Mouse (Mus musculus) ES-Bruce4 (cell line): ENCODE measurements around the gene Zfp770. TPM values are rescaled to one million over a fixed set of nuclear protein-coding genes. Genes with fewer than 3 reads are reported as not detected.

Experiments
- H3K27ac ChIP-seq: 2 replicates; pipeline ENCODE4 v1.5.1; 2012; ENCODE audit warnings: low read length, inconsistent platforms; ENCODE audit not compliant: insufficient read depth
- H3K27me3 ChIP-seq: 2 replicates; pipeline ENCODE4 v1.6.1; 2012; ENCODE audit warnings: mild to moderate bottlenecking, low read length, inconsistent platforms; ENCODE audit not compliant: control insufficient read depth, poor library complexity, insufficient read depth, severe bottlenecking
- H3K36me3 ChIP-seq: 2 replicates; pipeline ENCODE4 v1.6.1; 2012; ENCODE audit warnings: inconsistent platforms, mild to moderate bottlenecking, low read length, moderate library complexity; ENCODE audit not compliant: control insufficient read depth, poor library complexity, insufficient read depth, severe bottlenecking
- H3K4me1 ChIP-seq: one replicate; pipeline ENCODE4 v1.8.1; 2011; ENCODE audit warnings: low read length; ENCODE audit not compliant: control insufficient read depth, insufficient read depth
- H3K4me3 ChIP-seq: 2 replicates; pipeline ENCODE4 v1.5.1; 2011; ENCODE audit warnings: low read depth, mild to moderate bottlenecking, low read length
- H3K9ac ChIP-seq: 2 replicates; pipeline ENCODE4 v1.6.1; 2012; ENCODE audit warnings: low read depth, mild to moderate bottlenecking, inconsistent platforms; ENCODE audit not compliant: poor library complexity, severe bottlenecking
- H3K9me3 ChIP-seq: replicated peaks from 2 replicates; pipeline ENCODE4 v1.6.1; 2012; ENCODE audit warnings: mild to moderate bottlenecking, low read length, inconsistent platforms; ENCODE audit not compliant: control insufficient read depth, poor library complexity, insufficient read depth, severe bottlenecking
- CTCF ChIP-seq: IDR thresholded peaks from one replicate; pipeline ENCODE4 v1.8.1; 2011; ENCODE audit warnings: low read depth, low read length
- EP300 ChIP-seq: IDR thresholded peaks from 2 replicates; pipeline ENCODE4 v1.6.1; 2011; ENCODE audit warnings: low read depth, low read length; ENCODE audit not compliant: insufficient read depth
- POLR2A ChIP-seq: IDR thresholded peaks from one replicate; pipeline ENCODE4 v1.8.1; 2011; ENCODE audit warnings: low read length; ENCODE audit not compliant: insufficient read depth
- polyA plus RNA-seq: library from polyadenylated mRNA; stranded (reverse); fragments of >200 nt; gene quantifications from 2 replicates; pipeline ENCODE4 v1.2.4, GENCODE M21; 2011; ENCODE audit warnings: low read depth; ENCODE audit not compliant: missing spikeins, insufficient read depth, insufficient read length

Gene Zfp770
- polyA plus RNA-seq, 1 experiment, result 16.0 TPM

DNA sequence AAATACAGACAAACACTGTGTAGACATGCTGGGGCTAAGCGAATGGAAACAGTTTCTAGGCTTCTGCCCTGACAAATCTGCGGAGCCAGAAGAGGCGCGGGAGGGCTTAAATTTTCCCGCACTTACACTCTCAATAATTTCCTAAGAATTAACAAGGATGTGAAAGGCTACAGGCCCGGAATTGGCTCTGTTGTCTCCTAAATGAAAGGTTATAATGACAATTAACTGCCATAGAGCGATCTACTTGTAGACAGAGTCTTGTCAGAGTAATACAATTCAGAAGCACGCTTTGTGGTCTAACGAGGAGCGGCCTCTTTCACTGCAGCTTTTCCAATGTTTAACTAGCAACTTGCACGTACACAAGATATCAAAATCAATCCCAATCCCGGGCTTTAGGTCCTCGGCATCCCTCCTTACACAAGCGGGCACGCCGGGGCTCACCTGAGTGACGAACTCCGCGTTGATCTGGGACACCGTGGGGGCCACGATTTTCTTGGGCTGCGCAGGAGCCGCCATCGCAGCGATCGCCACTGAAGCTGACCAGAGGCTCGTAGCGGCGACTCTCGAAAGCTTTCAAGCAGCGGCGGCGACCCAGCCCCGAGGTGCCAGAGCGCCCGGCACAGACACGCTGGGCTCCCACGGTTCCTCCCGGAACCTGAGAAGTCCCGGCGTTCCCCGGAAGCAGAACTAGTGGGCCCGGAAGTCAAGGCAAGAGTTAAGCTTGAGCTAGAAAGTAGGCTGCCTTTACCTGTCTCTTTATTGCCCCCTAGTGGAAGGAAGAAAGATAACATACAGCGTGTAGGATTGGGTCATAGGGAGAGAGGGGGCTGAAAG, 26.4 kb downstream of the Zfp770 start:
- no peak overlapping the region for H3K27ac ChIP-seq
- H3K36me3 ChIP-seq, result peaks cover 8% of the 10 kb centered on the region
- no peaks in the 10 kb centered on the region for H3K9me3 ChIP-seq
- H3K9ac ChIP-seq, result peak overlapping the region; percentile 100
- TF ChIP-seq POLR2A, result peak; percentile 29
- TF ChIP-seq EP300, result no peak
- TF ChIP-seq CTCF, result peak; percentile 14
- no peaks in the 10 kb centered on the region for H3K27me3 ChIP-seq
- peak overlapping the region; percentile 100 for H3K4me3 ChIP-seq
- peaks cover 2% of the 10 kb centered on the region for H3K4me1 ChIP-seq

GRCm38 (mm10) chr2:114173248-114173647, 28.0 kb downstream of the Zfp770 start:
- H3K36me3 ChIP-seq, result peaks cover 8% of the 10 kb centered on the region
- H3K9ac ChIP-seq, result no peak overlapping the region
- H3K9me3 ChIP-seq, result no peaks in the 10 kb centered on the region
- no peak overlapping the region for H3K4me3 ChIP-seq
- peaks cover 2% of the 10 kb centered on the region for H3K4me1 ChIP-seq
- H3K27me3 ChIP-seq, result no peaks in the 10 kb centered on the region
- TF ChIP-seq EP300 (no peak), CTCF (no peak), POLR2A (no peak)
- no peak overlapping the region for H3K27ac ChIP-seq

- Histone ChIP-seq H3K9me3 (peaks cover 9% of the 10 kb centered on the region), H3K27ac (no peak overlapping the region), H3K4me3 (no peak overlapping the region), H3K4me1 (no peaks in the 10 kb centered on the region), H3K9ac (no peak overlapping the region), H3K36me3 (peaks cover 38% of the 10 kb centered on the region), H3K27me3 (no peaks in the 10 kb centered on the region)
- TF ChIP-seq CTCF, result no peak
- no peak for TF ChIP-seq EP300
- no peak for TF ChIP-seq POLR2A
Measured at GRCm38 (mm10) chr2:114167837-114168236, 33.4 kb downstream of the Zfp770 start.

DNA sequence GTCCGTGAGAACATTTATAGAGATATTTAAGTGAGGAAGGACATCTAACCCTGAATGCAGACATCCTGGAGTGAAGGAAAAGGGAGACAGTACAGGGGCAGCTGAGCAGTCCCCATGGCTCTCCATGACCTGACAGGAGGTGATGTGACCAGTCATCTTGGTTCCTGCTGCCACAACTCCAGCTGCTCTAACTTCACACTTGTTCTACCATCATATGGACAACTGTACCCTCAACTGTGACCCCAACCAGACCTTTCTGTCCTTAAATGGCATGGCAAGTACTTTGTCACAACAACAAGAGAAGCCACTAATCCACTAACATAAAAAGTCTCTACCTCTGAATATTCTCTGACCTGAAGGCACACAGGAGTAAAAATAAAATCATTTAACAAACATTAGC, 39.3 kb downstream of the Zfp770 start:
- peaks cover 56% of the 10 kb centered on the region for H3K36me3 ChIP-seq
- TF ChIP-seq CTCF (no peak), EP300 (no peak), POLR2A (no peak)

DNA sequence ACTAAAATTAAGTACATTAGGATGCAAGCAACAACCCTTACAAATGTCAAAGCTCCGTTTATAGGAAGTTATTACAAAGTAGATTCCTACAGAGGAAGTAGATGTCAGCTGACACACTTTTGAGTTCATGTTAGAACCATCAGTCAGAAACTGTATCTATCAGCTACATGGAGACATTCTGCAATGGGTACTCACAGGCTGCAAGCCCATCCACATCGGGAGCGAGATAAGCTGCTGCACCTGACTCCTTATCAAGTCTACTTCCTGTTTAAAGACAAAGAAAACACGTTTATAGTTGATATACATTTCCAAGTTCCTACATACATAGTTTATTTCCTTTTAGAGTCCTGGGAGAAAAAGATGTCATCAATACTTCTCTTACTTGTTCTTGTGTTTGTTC, 43.9 kb downstream of the Zfp770 start:
- no peaks in the 10 kb centered on the region for H3K9me3 ChIP-seq
- peaks cover 65% of the 10 kb centered on the region for H3K36me3 ChIP-seq
- no peak overlapping the region for H3K9ac ChIP-seq
- no peaks in the 10 kb centered on the region for H3K27me3 ChIP-seq
- H3K4me3 ChIP-seq, result no peak overlapping the region
- TF ChIP-seq CTCF, result no peak
- no peak for TF ChIP-seq POLR2A
- TF ChIP-seq EP300, result no peak
- no peak overlapping the region for H3K27ac ChIP-seq
- no peaks in the 10 kb centered on the region for H3K4me1 ChIP-seq

More for the DNA sequence above, 39.3 kb downstream of the Zfp770 start:
- H3K27me3 ChIP-seq, result no peaks in the 10 kb centered on the region
- no peak overlapping the region for H3K27ac ChIP-seq
- peaks cover 13% of the 10 kb centered on the region for H3K9me3 ChIP-seq
- H3K4me3 ChIP-seq, result no peak overlapping the region
- no peak overlapping the region for H3K9ac ChIP-seq
- H3K4me1 ChIP-seq, result no peaks in the 10 kb centered on the region

GRCm38 (mm10) chr2:114156639-114157038, 44.6 kb downstream of the Zfp770 start:
- H3K9me3 ChIP-seq, result no peaks in the 10 kb centered on the region
- no peak overlapping the region for H3K27ac ChIP-seq
- H3K4me3 ChIP-seq, result no peak overlapping the region
- TF ChIP-seq POLR2A, result no peak
- TF ChIP-seq CTCF, result no peak
- TF ChIP-seq EP300, result no peak
- H3K4me1 ChIP-seq, result no peaks in the 10 kb centered on the region
- peaks cover 63% of the 10 kb centered on the region for H3K36me3 ChIP-seq
- no peak overlapping the region for H3K9ac ChIP-seq
- no peaks in the 10 kb centered on the region for H3K27me3 ChIP-seq
